Mouse (Mus musculus): ENCODE results near the gene Fam107b. TPM values are rescaled to one million over a fixed set of nuclear protein-coding genes. Genes with fewer than 3 reads are reported as not detected.

Gene Fam107b
- polyA plus RNA-seq, 1 experiment from 2014 or later = 25.0 TPM

DNA sequence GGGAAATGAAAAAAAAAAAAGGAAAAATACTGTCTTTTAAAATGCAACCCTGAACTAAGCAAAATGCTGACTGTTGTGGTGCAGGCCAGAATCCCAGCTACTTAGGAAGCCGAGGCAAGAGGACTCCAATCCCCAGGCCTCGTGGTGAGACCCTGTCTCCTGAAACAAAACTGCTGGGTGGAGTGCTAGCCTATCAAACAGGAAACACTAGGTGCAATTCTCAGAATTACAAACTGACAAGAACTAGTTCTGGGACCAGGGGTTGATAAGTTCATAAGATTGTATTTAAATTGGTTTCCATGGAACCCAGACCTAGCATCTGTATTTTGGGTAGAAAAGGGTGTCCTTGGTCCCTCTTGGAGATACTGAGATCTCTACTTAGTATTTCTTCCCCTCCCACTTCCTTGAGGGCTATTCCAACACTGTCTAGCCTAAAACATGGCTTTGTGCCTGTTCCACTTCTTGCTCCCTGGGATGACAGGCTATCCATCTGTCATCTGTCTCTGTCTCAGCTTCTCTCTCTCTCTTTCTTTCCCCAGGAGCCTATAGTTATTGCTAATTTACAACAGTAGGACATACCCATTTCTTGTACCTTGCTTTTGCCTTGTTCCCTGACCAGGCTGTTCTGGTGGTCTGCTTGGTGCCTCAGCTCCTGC is 24.5 kb downstream of the Fam107b start:
- no peak for ATAC-seq (ENCODE audit: low read depth)
- H3K4me2 ChIP-seq (ENCODE audit: low read depth, low read length) = no peak overlapping the region
- H3K4me1 ChIP-seq (ENCODE audit: control insufficient read depth, low read depth, low read length) = no peaks in the 10 kb centered on the region
- no peak overlapping the region for H3K27ac ChIP-seq (ENCODE audit: low read length)
- H3K36me3 ChIP-seq (ENCODE audit: control insufficient read depth, insufficient read depth) = no peaks in the 10 kb centered on the region
- 17% methylated on average over 2 of the region's 2 CpGs for whole genome bisulfite sequencing (ENCODE audit: insufficient replicate concordance)
- H3K27me3 ChIP-seq (ENCODE audit: control insufficient read depth, insufficient read depth, low read depth, low read length) = no peaks in the 10 kb centered on the region
- H3K9me3 ChIP-seq (replicated peaks; ENCODE audit: control insufficient read depth, low read length) = no peaks in the 10 kb centered on the region
- no peak overlapping the region for H3K4me3 ChIP-seq (ENCODE audit: low read depth, low read length)
- H3K9ac ChIP-seq (ENCODE audit: low read depth, low read length) = no peak overlapping the region

GRCm38 (mm10) chr2:3600421-3600820 is 30.1 kb downstream of the Fam107b start:
- Histone ChIP-seq H3K27me3 (ENCODE audit: control insufficient read depth, insufficient read depth, low read depth, low read length) (no peaks in the 10 kb centered on the region), H3K9ac (ENCODE audit: low read depth, low read length) (no peak overlapping the region), H3K4me2 (ENCODE audit: low read depth, low read length) (no peak overlapping the region), H3K36me3 (ENCODE audit: control insufficient read depth, insufficient read depth) (no peaks in the 10 kb centered on the region), H3K4me3 (ENCODE audit: low read depth, low read length) (no peak overlapping the region), H3K9me3 (replicated peaks; ENCODE audit: control insufficient read depth, low read length) (no peaks in the 10 kb centered on the region), H3K27ac (ENCODE audit: low read length) (no peak overlapping the region), H3K4me1 (ENCODE audit: control insufficient read depth, low read depth, low read length) (no peaks in the 10 kb centered on the region)
- 37% methylated on average over 3 of the region's 3 CpGs for WGBS (ENCODE audit: insufficient replicate concordance)
- ATAC-seq (ENCODE audit: low read depth) = no peak

DNA sequence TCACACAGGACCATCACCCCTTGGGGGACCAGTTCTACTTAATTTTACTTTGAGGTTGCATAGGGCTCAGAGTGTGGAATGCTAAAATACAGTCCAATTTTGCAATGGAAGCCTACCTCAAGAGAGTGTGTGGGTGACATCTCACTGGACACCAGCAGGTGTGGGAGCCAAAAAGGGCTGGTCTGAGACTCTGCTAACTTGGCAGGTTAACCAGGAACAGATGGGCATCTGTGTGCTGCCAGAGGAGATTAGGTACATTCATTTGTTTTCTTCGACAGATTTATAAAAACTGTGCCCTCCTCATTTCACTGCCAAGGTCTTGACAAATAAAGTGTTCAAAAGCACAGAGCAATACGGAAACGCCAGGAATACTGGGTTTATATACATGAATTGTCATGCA is 32.3 kb downstream of the Fam107b start:
- no peak overlapping the region for H3K4me3 ChIP-seq (ENCODE audit: low read depth, low read length)
- H3K4me2 ChIP-seq (ENCODE audit: low read depth, low read length) = no peak overlapping the region
- H3K9ac ChIP-seq (ENCODE audit: low read depth, low read length) = no peak overlapping the region
- H3K4me1 ChIP-seq (ENCODE audit: control insufficient read depth, low read depth, low read length) = no peaks in the 10 kb centered on the region
- H3K9me3 ChIP-seq (replicated peaks; ENCODE audit: control insufficient read depth, low read length) = no peaks in the 10 kb centered on the region
- no peaks in the 10 kb centered on the region for H3K27me3 ChIP-seq (ENCODE audit: control insufficient read depth, insufficient read depth, low read depth, low read length)
- 67% methylated on average over 3 of the region's 3 CpGs for WGBS (ENCODE audit: insufficient replicate concordance)
- no peak overlapping the region for H3K27ac ChIP-seq (ENCODE audit: low read length)
- ATAC-seq (ENCODE audit: low read depth) = no peak
- H3K36me3 ChIP-seq (ENCODE audit: control insufficient read depth, insufficient read depth) = no peaks in the 10 kb centered on the region

DNA sequence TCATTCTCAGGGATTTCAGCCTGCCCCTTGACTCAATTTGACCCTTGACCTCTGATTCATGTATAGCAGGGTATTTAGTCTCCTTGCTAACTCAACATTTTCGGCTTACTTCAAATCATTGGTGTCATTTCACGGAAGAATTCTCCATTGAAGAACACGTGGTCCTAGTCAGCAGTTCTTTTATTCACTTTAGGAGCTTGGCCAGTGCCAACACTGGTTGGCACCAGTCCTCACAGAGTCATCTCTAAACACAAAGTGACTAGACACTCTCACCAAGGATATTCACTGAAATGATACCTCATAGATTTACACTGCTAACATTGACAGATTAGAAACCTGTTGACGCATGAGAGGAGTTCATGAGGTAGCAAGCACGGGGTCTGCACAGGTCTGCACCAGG is 32.9 kb downstream of the Fam107b start:
- Histone ChIP-seq H3K27me3 (ENCODE audit: control insufficient read depth, insufficient read depth, low read depth, low read length) (no peaks in the 10 kb centered on the region), H3K9ac (ENCODE audit: low read depth, low read length) (no peak overlapping the region), H3K4me2 (ENCODE audit: low read depth, low read length) (no peak overlapping the region), H3K36me3 (ENCODE audit: control insufficient read depth, insufficient read depth) (no peaks in the 10 kb centered on the region), H3K27ac (ENCODE audit: low read length) (no peak overlapping the region), H3K9me3 (replicated peaks; ENCODE audit: control insufficient read depth, low read length) (no peaks in the 10 kb centered on the region), H3K4me3 (ENCODE audit: low read depth, low read length) (no peak overlapping the region), H3K4me1 (ENCODE audit: control insufficient read depth, low read depth, low read length) (no peaks in the 10 kb centered on the region)
- no peak for ATAC-seq (ENCODE audit: low read depth)
- WGBS (ENCODE audit: insufficient replicate concordance) = 66% methylated on average over 5 of the region's 5 CpGs

GRCm38 (mm10) chr2:3608868-3609854 is 38.9 kb downstream of the Fam107b start:
- 41% methylated on average over 8 of the region's 8 CpGs for WGBS (ENCODE audit: insufficient replicate concordance)
- Histone ChIP-seq H3K9me3 (replicated peaks; ENCODE audit: control insufficient read depth, low read length) (no peaks in the 10 kb centered on the region), H3K4me1 (ENCODE audit: control insufficient read depth, low read depth, low read length) (no peaks in the 10 kb centered on the region), H3K27me3 (ENCODE audit: control insufficient read depth, insufficient read depth, low read depth, low read length) (no peaks in the 10 kb centered on the region), H3K36me3 (ENCODE audit: control insufficient read depth, insufficient read depth) (no peaks in the 10 kb centered on the region), H3K4me3 (ENCODE audit: low read depth, low read length) (no peak overlapping the region), H3K27ac (ENCODE audit: low read length) (no peak overlapping the region), H3K9ac (ENCODE audit: low read depth, low read length) (no peak overlapping the region), H3K4me2 (ENCODE audit: low read depth, low read length) (no peak overlapping the region)
- ATAC-seq (ENCODE audit: low read depth) = no peak

GRCm38 (mm10) chr2:3618446-3618845 is 48.2 kb downstream of the Fam107b start:
- Histone ChIP-seq H3K27ac (ENCODE audit: low read length) (no peak overlapping the region), H3K4me3 (ENCODE audit: low read depth, low read length) (no peak overlapping the region), H3K4me1 (ENCODE audit: control insufficient read depth, low read depth, low read length) (peaks cover 3% of the 10 kb centered on the region; the same call in 1 of the 2 replicates), H3K9ac (ENCODE audit: low read depth, low read length) (no peak overlapping the region), H3K36me3 (ENCODE audit: control insufficient read depth, insufficient read depth) (no peaks in the 10 kb centered on the region), H3K9me3 (replicated peaks; ENCODE audit: control insufficient read depth, low read length) (no peaks in the 10 kb centered on the region), H3K4me2 (ENCODE audit: low read depth, low read length) (no peak overlapping the region), H3K27me3 (ENCODE audit: control insufficient read depth, insufficient read depth, low read depth, low read length) (no peaks in the 10 kb centered on the region)
- ATAC-seq (ENCODE audit: low read depth) = no peak
- WGBS (ENCODE audit: insufficient replicate concordance) = 61% methylated on average over 1 of the region's 1 CpGs

DNA sequence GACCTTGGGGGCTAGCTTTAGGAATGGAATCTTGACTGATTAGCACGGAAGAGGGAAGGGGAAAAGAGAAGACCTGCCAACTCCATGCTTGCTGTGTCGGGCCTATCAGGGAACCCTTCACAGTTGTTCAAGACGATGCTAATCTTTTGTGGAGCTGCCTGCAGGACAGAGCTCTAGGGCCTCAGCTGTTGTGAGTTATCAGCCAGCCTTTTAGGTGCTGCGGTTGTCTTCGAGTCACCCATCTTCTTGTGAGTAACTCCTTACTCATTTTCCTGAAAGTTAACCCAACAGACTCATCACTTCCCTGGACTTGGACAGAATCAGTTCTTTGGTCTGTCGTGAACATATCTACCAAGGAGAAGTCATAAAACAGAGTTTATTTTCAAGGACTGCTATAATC is 51.3 kb downstream of the Fam107b start:
- no peak overlapping the region for H3K9ac ChIP-seq (ENCODE audit: low read depth, low read length)
- H3K4me2 ChIP-seq (ENCODE audit: low read depth, low read length) = no peak overlapping the region
- no peak overlapping the region for H3K4me3 ChIP-seq (ENCODE audit: low read depth, low read length)
- H3K36me3 ChIP-seq (ENCODE audit: control insufficient read depth, insufficient read depth) = no peaks in the 10 kb centered on the region
- no peak overlapping the region for H3K27ac ChIP-seq (ENCODE audit: low read length)
- peaks cover 5% of the 10 kb centered on the region for H3K4me1 ChIP-seq (ENCODE audit: control insufficient read depth, low read depth, low read length)
- H3K27me3 ChIP-seq (ENCODE audit: control insufficient read depth, insufficient read depth, low read depth, low read length) = no peaks in the 10 kb centered on the region
- 39% methylated on average over 6 of the region's 6 CpGs for WGBS (ENCODE audit: insufficient replicate concordance)
- no peak for ATAC-seq (ENCODE audit: low read depth)
- H3K9me3 ChIP-seq (replicated peaks; ENCODE audit: control insufficient read depth, low read length) = no peaks in the 10 kb centered on the region

- 55% methylated on average over 2 of the region's 2 CpGs for WGBS (ENCODE audit: insufficient replicate concordance)
- no peaks in the 10 kb centered on the region for H3K27me3 ChIP-seq (ENCODE audit: control insufficient read depth, insufficient read depth, low read depth, low read length)
- no peak overlapping the region for H3K4me2 ChIP-seq (ENCODE audit: low read depth, low read length)
- H3K27ac ChIP-seq (ENCODE audit: low read length) = no peak overlapping the region
- H3K9ac ChIP-seq (ENCODE audit: low read depth, low read length) = no peak overlapping the region
- no peaks in the 10 kb centered on the region for H3K36me3 ChIP-seq (ENCODE audit: control insufficient read depth, insufficient read depth)
- peaks cover 5% of the 10 kb centered on the region for H3K4me1 ChIP-seq (ENCODE audit: control insufficient read depth, low read depth, low read length)
- no peaks in the 10 kb centered on the region for H3K9me3 ChIP-seq (replicated peaks; ENCODE audit: control insufficient read depth, low read length)
- H3K4me3 ChIP-seq (ENCODE audit: low read depth, low read length) = no peak overlapping the region
- no peak for ATAC-seq (ENCODE audit: low read depth)
Observed at GRCm38 (mm10) chr2:3622158-3622557, 51.9 kb downstream of the Fam107b start.
